Mouse (Mus musculus) brain, adult 10 weeks (tissue): ENCODE measurements around the gene Defb39. TPM values are rescaled to one million over a fixed set of nuclear protein-coding genes. Genes with fewer than 3 reads are reported as not detected.

Source experiments
- polyA plus RNA-seq: library from polyadenylated mRNA; stranded (reverse); fragments of 350-450 nt; fragmentation: Illumina TruSeq; extraction: RNeasy Lipid Tissue Mini Kit (QIAGEN cat#74804); gene quantifications from one replicate; pipeline ENCODE4 v1.2.3, GENCODE M21; 2015; ENCODE audit warnings: low read depth, low replicate concordance

Gene Defb39
- polyA plus RNA-seq = not detected

DNA sequence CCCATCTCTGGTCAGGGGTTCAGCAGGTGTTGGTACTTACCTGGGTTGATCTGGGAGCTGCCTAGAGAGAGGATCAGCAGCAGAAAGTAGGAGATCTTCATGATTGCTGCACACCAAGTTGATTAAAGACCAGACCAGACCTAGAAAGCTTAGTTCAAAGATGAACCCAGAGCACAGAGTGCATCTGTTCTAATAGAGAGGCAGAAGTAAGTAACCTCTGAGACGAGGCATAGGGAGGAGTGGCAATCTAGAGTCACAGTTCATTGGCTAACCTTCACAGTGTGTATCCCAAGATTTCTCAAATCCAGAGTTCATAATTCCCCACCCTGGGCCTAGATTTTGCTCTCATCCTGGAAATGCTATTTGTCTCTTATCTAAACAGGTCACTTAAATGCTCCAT, at the start of gene Defb39:
Defb39 (minus strand) TSS at position 101 of the 400 bp plus-strand sequence.

DNA sequence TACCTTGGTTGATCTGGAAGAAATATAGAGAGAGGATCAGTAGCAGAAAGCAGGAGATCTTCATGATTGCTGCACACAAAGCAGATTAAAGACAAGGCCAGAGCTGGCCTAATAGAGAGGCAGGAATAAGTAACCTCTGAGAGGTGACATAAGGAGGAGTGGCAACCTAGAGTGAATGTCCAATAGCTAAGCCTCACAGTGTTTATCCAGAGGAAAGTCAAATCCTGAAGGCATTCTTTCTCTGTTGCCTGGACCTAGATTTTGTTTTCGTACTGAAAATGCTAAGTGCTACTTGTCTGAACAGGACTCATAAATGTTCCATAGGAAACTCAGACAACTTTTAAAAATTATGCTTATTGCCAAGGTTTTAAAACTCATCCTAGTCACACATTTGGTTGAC, 38.1 kb downstream of the Defb39 start, which contains the start of gene Defb38:
Defb38 (minus strand) TSS at position 101 of the 400 bp plus-strand sequence.

Other genes with a start within 250 kb of the Defb39 start
- gene Defb40, start 86.6 kb downstream of the Defb39 start, polyA plus RNA-seq = not detected
- gene Defb37, start 73.8 kb downstream of the Defb39 start, polyA plus RNA-seq = not detected
- gene Defb38, start 38.2 kb downstream of the Defb39 start, polyA plus RNA-seq = not detected
- gene Defb12, start 50.0 kb upstream of the Defb39 start, polyA plus RNA-seq = not detected
- gene Defb34, start 58.9 kb upstream of the Defb39 start, polyA plus RNA-seq = not detected
- not detected for gene Gm45826, start 76.0 kb upstream of the Defb39 start, polyA plus RNA-seq
- gene Defb14, start 129.5 kb upstream of the Defb39 start, polyA plus RNA-seq = not detected
- not detected for gene Defb4, start 133.9 kb upstream of the Defb39 start, polyA plus RNA-seq
- gene Defb6, start 160.7 kb upstream of the Defb39 start, polyA plus RNA-seq = not detected
- gene Defb46, start 175.1 kb upstream of the Defb39 start, polyA plus RNA-seq = not detected
- not detected for gene Defb5, start 182.8 kb upstream of the Defb39 start, polyA plus RNA-seq
- gene Defb3, start 228.6 kb upstream of the Defb39 start, polyA plus RNA-seq = not detected